Mouse (Mus musculus) MEL (cell line): ENCODE measurements at regions not wholly inside any gene's neighbourhood (a gene's known extent, or its start where the extent isn't known, plus 50 kb on each side); places are given as distances from the start of the nearest gene placed in this dataset.
A peak's percentile ranks its signal among the peaks of the same experiment; 100 is the strongest.

Source experiments
- DNase-seq: peaks from one replicate; pipeline ENCODE4 v3.0.0; 2011; ENCODE audit warnings: low read depth, low spot score
- H3K27ac ChIP-seq: 2 replicates; pipeline ENCODE4 v1.5.1; 2012; ENCODE audit warnings: low read depth, mild to moderate bottlenecking, control low read depth, low read length, moderate library complexity; ENCODE audit not compliant: control insufficient read depth
- H3K27me3 ChIP-seq, 2 experiments: fragments of 150-350 bp in 1 of 2; sonication (generic) in 1 of 2; 2 replicates each; pipeline ENCODE4 v1.6.1; 2012; ENCODE audit warnings: low read length in 2 of 2, mild to moderate bottlenecking in 2 of 2, improper control_type of control experiment in 1 of 2, moderate library complexity in 1 of 2; ENCODE audit not compliant: insufficient read depth in 2 of 2, control insufficient read depth in 1 of 2
- H3K36me3 ChIP-seq, 2 experiments: 2 replicates each; pipeline ENCODE4 v1.6.1; 2012 to 2014; ENCODE audit warnings: low read length in 2 of 2, improper control_type of control experiment in 1 of 2, inconsistent platforms in 1 of 2, mild to moderate bottlenecking in 1 of 2; ENCODE audit not compliant: insufficient read depth in 2 of 2, control insufficient read depth in 1 of 2
- H3K4me1 ChIP-seq, 2 experiments: fragments of 150-350 bp in 1 of 2; sonication (generic) in 1 of 2; 2 replicates each; pipeline ENCODE4 v1.6.1; 2012; ENCODE audit warnings: low read length in 2 of 2, improper control_type of control experiment in 1 of 2, mild to moderate bottlenecking in 1 of 2; ENCODE audit not compliant: insufficient read depth in 2 of 2, control insufficient read depth in 1 of 2
- H3K4me3 ChIP-seq, 2 experiments: fragments of 150-350 bp in 1 of 2; sonication (generic) in 1 of 2; 2 replicates each; pipeline ENCODE4 v1.5.1; 2012; ENCODE audit warnings: low read depth in 2 of 2, low read length in 2 of 2, mild to moderate bottlenecking in 2 of 2, moderate library complexity in 2 of 2, control low read depth in 1 of 2, improper control_type of control experiment in 1 of 2; ENCODE audit not compliant: control insufficient read depth in 1 of 2, insufficient read depth in 1 of 2
- H3K79me2 ChIP-seq: 2 replicates; pipeline ENCODE4 v1.6.1; 2012; ENCODE audit warnings: mild to moderate bottlenecking, low read length, moderate library complexity; ENCODE audit not compliant: control insufficient read depth, poor library complexity, insufficient read depth
- H3K9ac ChIP-seq: 2 replicates; pipeline ENCODE4 v1.6.1; 2012; ENCODE audit warnings: low read depth, mild to moderate bottlenecking, control low read depth, low read length, moderate library complexity; ENCODE audit not compliant: control insufficient read depth, poor library complexity, severe bottlenecking
- H3K9me3 ChIP-seq: fragments of 150-350 bp; sonication (generic); replicated peaks from 2 replicates; pipeline ENCODE4 v1.6.1; 2012; ENCODE audit warnings: mild to moderate bottlenecking, low read length, improper control_type of control experiment, moderate library complexity; ENCODE audit not compliant: insufficient read depth
- BHLHE40 ChIP-seq: IDR thresholded peaks from 2 replicates; pipeline ENCODE4 v1.6.1; 2012; ENCODE audit warnings: low read depth, mild to moderate bottlenecking, inconsistent platforms, low read length, improper control_type of control experiment, borderline replicate concordance
- CTCF ChIP-seq, 3 experiments: IDR thresholded peaks in 2 of 3; conservative IDR thresholded peaks in 1 of 3; 2 replicates each; pipeline ENCODE4 v1.5.1; 2011 to 2012; ENCODE audit warnings: low read length in 3 of 3, low read depth in 2 of 3, mild to moderate bottlenecking in 2 of 3, improper control_type of control experiment in 1 of 3, inconsistent platforms in 1 of 3, mixed read lengths in 1 of 3, moderate library complexity in 1 of 3; ENCODE audit not compliant: control insufficient read depth in 1 of 3, insufficient read depth in 1 of 3, poor library complexity in 1 of 3, severe bottlenecking in 1 of 3
- ELF1 ChIP-seq: IDR thresholded peaks from 2 replicates; pipeline ENCODE4 v1.6.1; 2014; ENCODE audit warnings: low read depth, mild to moderate bottlenecking, inconsistent platforms, low read length, improper control_type of control experiment, moderate library complexity
- ETS1 ChIP-seq: IDR thresholded peaks from 2 replicates; pipeline ENCODE4 v1.6.1; 2012; ENCODE audit warnings: low read depth, mild to moderate bottlenecking, inconsistent platforms, low read length, improper control_type of control experiment, moderate library complexity
- GABPA ChIP-seq: IDR thresholded peaks from 2 replicates; pipeline ENCODE4 v1.6.1; 2012; ENCODE audit warnings: low read depth, mild to moderate bottlenecking, inconsistent platforms, low read length, improper control_type of control experiment, moderate library complexity
- JUND ChIP-seq: IDR thresholded peaks from 2 replicates; pipeline ENCODE4 v1.6.1; 2011; ENCODE audit warnings: low read depth, mild to moderate bottlenecking, improper control_type of control experiment, low read length
- KAT2A ChIP-seq: conservative IDR thresholded peaks from 2 replicates; pipeline ENCODE4 v1.6.1; 2012; ENCODE audit warnings: low read depth, low read length, improper control_type of control experiment, inconsistent platforms
- MAZ ChIP-seq: IDR thresholded peaks from 2 replicates; pipeline ENCODE4 v1.6.1; 2012; ENCODE audit warnings: low read depth, mild to moderate bottlenecking, inconsistent platforms, low read length, improper control_type of control experiment
- MXI1 ChIP-seq: IDR thresholded peaks from 2 replicates; pipeline ENCODE4 v1.6.1; 2011; ENCODE audit warnings: mild to moderate bottlenecking, low read depth, low read length, improper control_type of control experiment
- MYB ChIP-seq: IDR thresholded peaks from 2 replicates; pipeline ENCODE4 v1.6.1; 2011; ENCODE audit warnings: mild to moderate bottlenecking, low read depth, low read length, improper control_type of control experiment
- MYC ChIP-seq: IDR thresholded peaks from 2 replicates; pipeline ENCODE4 v1.6.1; 2011; ENCODE audit warnings: low read depth, mild to moderate bottlenecking, low read length, improper control_type of control experiment, moderate library complexity
- NRF1 ChIP-seq: IDR thresholded peaks from 2 replicates; pipeline ENCODE4 v1.6.1; 2014; ENCODE audit warnings: low read depth, mild to moderate bottlenecking, inconsistent platforms, low read length, improper control_type of control experiment, moderate library complexity; ENCODE audit not compliant: poor library complexity, insufficient read depth, severe bottlenecking
- POLR2A ChIP-seq, 2 experiments: IDR thresholded peaks; 2 replicates each; pipeline ENCODE4 v1.6.1; 2011 to 2012; ENCODE audit warnings: low read length in 2 of 2, mild to moderate bottlenecking in 2 of 2, control low read depth in 1 of 2, improper control_type of control experiment in 1 of 2, low read depth in 1 of 2, moderate library complexity in 1 of 2; ENCODE audit not compliant: control insufficient read depth in 1 of 2, insufficient read depth in 1 of 2, poor library complexity in 1 of 2
- POLR2AphosphoS2 ChIP-seq: IDR thresholded peaks from 2 replicates; pipeline ENCODE4 v1.6.1; 2011; ENCODE audit warnings: low read length, improper control_type of control experiment
- RAD21 ChIP-seq: IDR thresholded peaks from 2 replicates; pipeline ENCODE4 v1.6.1; 2011; ENCODE audit warnings: mild to moderate bottlenecking, low read depth, low read length, improper control_type of control experiment
- SIN3A ChIP-seq: IDR thresholded peaks from 2 replicates; pipeline ENCODE4 v1.6.1; 2012; ENCODE audit warnings: low read length, improper control_type of control experiment, inconsistent platforms
- SMC3 ChIP-seq: IDR thresholded peaks from 2 replicates; pipeline ENCODE4 v1.6.1; 2011; ENCODE audit warnings: low read depth, low read length, improper control_type of control experiment
- TAL1 ChIP-seq: IDR thresholded peaks from 2 replicates; pipeline ENCODE4 v1.6.1; 2012; ENCODE audit warnings: mild to moderate bottlenecking, inconsistent platforms, low read length, moderate library complexity, mixed read lengths
- UBTF ChIP-seq: IDR thresholded peaks from 2 replicates; pipeline ENCODE4 v1.6.1; 2012; ENCODE audit warnings: low read depth, mild to moderate bottlenecking, inconsistent platforms, low read length, improper control_type of control experiment, moderate library complexity, borderline replicate concordance; ENCODE audit not compliant: insufficient read depth
- USF1 ChIP-seq: IDR thresholded peaks from 2 replicates; pipeline ENCODE4 v1.6.1; 2014; ENCODE audit warnings: low read depth, mild to moderate bottlenecking, inconsistent platforms, low read length, improper control_type of control experiment, moderate library complexity
- USF2 ChIP-seq, 2 experiments: IDR thresholded peaks; 2 replicates each; pipeline ENCODE4 v1.6.1; 2011 to 2012; ENCODE audit warnings: improper control_type of control experiment in 2 of 2, low read length in 2 of 2, borderline replicate concordance in 1 of 2, inconsistent platforms in 1 of 2, low read depth in 1 of 2, mild to moderate bottlenecking in 1 of 2; ENCODE audit not compliant: insufficient read depth in 1 of 2
- ZC3H11A ChIP-seq: IDR thresholded peaks from 2 replicates; pipeline ENCODE4 v1.6.1; 2012; ENCODE audit warnings: low read depth, mild to moderate bottlenecking, inconsistent platforms, low read length, improper control_type of control experiment
- ZMIZ1 ChIP-seq: IDR thresholded peaks from 2 replicates; pipeline ENCODE4 v1.6.1; 2012; ENCODE audit warnings: low read depth, mild to moderate bottlenecking, inconsistent platforms, low read length, improper control_type of control experiment, moderate library complexity

GRCm38 (mm10) chr11:22675754-22676153, 163.9 kb downstream of the Tmem17 start:
- H3K9me3 ChIP-seq, result no peaks in the 10 kb centered on the region
- H3K27me3 ChIP-seq, result no peaks in the 10 kb centered on the region
- H3K27ac ChIP-seq, result no peak overlapping the region
- peaks cover 6 to 15% of the 10 kb centered on the region in 2 experiments for H3K4me1 ChIP-seq
- peak; percentile 3 for DNase-seq
- no peaks in the 10 kb centered on the region for H3K79me2 ChIP-seq
- H3K9ac ChIP-seq, result no peak overlapping the region
- TF ChIP-seq SIN3A (no peak), MYC (no peak), USF1 (no peak), ELF1 (no peak), POLR2AphosphoS2 (no peak), USF2 (IDR thresholded peaks at IDR 0.05; ENCODE audit: borderline replicate concordance in 1 of 2, insufficient read depth in 1 of 2, low read depth in 1 of 2, low read length in 2 of 2) (no peak), MAZ (no peak), ZC3H11A (no peak)
- H3K4me3 ChIP-seq, result no peak overlapping the region
- peaks cover 0 to 14% of the 10 kb centered on the region in 2 experiments; a peak in 2 of 4 replicates for H3K36me3 ChIP-seq

GRCm38 (mm10) chr11:22677337-22677736, 165.4 kb downstream of the Tmem17 start:
- H3K27me3 ChIP-seq, result no peaks in the 10 kb centered on the region
- H3K4me3 ChIP-seq, result no peak overlapping the region
- H3K27ac ChIP-seq, result no peak overlapping the region
- H3K9me3 ChIP-seq, result no peaks in the 10 kb centered on the region
- no peak overlapping the region for H3K9ac ChIP-seq
- H3K79me2 ChIP-seq, result no peaks in the 10 kb centered on the region
- peak; percentile 65 for TF ChIP-seq ZC3H11A
- TF ChIP-seq CTCF (IDR thresholded peaks at IDR 0.05 in 2 of 3, conservative IDR thresholded peaks at IDR 0.05 in 1 of 3; ENCODE audit: control insufficient read depth in 1 of 3, insufficient read depth in 1 of 3, low read depth in 2 of 3, low read length in 3 of 3, poor library complexity in 1 of 3, severe bottlenecking in 1 of 3), result peak; percentile 6 to 64 (median 52); a peak in 4 of 6 replicates
- TF ChIP-seq BHLHE40, result no peak
- no peak for TF ChIP-seq KAT2A
- TF ChIP-seq JUND, result no peak
- no peak for TF ChIP-seq MXI1
- TF ChIP-seq SIN3A, result no peak
- TF ChIP-seq SMC3, result peak; percentile 79
- no peak for TF ChIP-seq NRF1
- TF ChIP-seq MYB, result no peak
- no peak for TF ChIP-seq TAL1
- peak; percentile 70 for TF ChIP-seq RAD21
- TF ChIP-seq ZMIZ1, result no peak
- no peak for TF ChIP-seq GABPA
- no peak for TF ChIP-seq ETS1
- no peak for TF ChIP-seq UBTF
- TF ChIP-seq POLR2A (IDR thresholded peaks at IDR 0.05; ENCODE audit: control insufficient read depth in 1 of 2, insufficient read depth in 1 of 2, low read depth in 1 of 2, low read length in 2 of 2, poor library complexity in 1 of 2), result no peak
- no peak for TF ChIP-seq USF1
- H3K4me1 ChIP-seq, result peaks cover 6 to 15% of the 10 kb centered on the region in 2 experiments
- H3K36me3 ChIP-seq, result peaks cover 0 to 10% of the 10 kb centered on the region in 2 experiments; a peak in 2 of 4 replicates
- DNase-seq, result peak; percentile 53
